Mouse (Mus musculus) monocyte, adult 2 months (primary cell): ENCODE measurements around the gene Ttc28.

Experiments
- DNase-seq, 2 experiments: peaks; one replicate each; pipeline ENCODE4 v3.0.0; 2022; ENCODE audit warnings: low spot score in 2 of 2, low read depth in 1 of 2

Ttc28 gene

DNA sequence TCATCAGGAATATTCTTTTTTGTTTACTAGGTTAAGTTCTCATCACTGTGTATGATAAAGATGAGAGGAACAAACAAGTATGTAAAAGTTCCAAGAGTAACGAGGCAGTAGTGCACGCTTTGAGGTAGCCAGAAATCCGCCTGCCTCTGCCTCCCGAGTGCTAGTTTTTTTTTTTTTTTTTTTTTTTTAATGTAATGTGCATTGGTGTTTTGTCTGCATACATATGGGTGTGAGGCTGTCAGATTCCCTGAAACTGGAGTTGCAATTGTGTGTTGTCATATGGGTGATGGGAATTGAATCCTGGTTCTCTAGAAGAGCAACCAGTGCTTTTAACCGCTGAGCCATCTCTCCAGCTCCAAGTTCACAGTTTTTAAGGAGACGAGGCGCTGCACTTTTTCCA is 561 bp upstream of the Ttc28 start:
- no peak for DNase-seq

DNA sequence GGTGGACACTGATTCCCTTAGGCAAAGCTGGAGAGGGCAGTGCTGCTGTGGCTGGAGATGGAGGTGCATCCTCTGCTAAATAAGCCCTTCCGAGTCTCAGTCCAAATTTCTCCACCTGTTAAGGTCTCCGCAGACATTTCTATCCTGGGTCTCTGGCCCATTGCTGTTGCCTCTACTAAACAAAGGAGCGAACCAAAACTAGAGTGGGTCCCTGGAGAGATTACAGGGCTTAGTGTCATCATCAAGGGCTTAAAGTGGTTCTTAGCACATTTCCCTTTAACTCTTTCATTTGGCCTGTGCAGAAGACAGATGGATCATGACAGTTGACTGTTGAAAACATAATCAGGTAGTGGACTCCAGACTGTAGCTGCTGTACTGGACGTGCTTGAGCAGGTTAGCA is 9.0 kb downstream of the Ttc28 start:
- DNase-seq: no peak

DNA sequence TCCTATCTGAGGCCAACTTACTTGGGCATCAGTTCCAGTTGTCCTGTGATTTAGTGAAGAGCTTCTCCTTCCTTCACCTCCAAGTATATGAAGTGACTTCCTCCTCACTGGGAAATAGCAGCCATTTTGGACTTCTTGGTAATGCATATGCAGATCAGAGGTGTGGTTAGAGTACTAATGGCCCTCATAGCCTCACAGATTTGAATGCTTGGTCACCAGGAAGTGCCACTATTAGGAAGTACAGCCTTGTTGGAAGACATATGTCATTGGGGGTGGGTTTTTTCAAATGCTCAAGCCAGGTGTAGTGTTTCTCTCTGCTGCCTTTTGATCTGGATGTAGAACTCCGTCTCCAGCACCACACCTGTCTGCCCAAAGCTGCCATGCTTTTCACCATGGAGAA is 10.3 kb downstream of the Ttc28 start:
- DNase-seq: no peak

DNA sequence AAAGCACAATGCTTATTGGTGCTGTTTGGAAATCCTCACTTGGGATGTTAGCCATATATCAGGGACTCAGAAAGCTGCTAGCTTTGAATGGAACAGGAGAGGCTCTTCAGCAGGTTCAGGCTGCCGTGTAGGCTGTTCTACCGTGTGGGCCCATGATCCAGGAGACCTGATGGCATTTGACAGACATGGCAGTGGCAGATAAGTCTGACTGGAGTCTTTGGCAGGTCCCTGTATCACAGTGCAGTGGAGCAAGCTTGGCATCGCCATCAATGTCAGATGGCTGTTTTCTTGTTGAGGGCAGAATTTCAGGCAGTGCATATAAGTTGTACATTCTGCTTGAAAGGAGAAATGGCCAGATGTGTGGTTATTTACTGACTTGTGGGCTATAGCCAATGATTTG is 11.0 kb downstream of the Ttc28 start:
- DNase-seq: no peak

DNA sequence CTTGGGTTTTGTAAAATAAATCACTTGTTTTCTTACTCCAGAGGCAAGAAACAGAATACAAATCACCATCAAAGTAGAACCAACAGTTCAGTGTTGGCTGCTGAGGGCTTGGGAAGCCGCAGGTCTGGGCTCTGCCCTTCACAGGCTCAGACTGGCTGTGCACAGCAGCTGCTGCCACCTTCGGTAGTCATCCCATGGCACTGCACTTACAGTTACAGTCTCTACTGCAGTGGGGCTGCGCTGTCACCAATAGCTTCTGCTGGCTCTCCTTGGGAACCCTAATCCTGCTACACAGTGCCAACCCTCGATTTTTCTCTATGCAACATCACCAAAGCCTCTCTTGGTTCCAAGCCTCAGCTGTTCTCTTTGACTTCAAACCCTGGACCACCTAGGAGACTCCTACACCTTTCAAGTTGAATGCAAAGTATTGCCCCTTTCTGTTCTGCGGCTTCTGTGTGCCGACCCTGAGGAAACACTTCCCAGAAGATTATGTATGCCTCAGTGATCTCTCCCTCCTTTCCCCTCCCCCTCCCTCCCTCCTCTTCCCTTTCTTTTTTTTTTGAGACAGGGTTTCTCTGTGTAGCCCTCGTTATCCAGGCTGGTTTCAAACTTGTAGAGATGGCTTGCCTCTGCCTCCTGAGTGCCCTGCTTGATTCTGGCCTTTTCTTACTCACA is 17.6 kb downstream of the Ttc28 start:
- DNase-seq: no peak

- DNase-seq: no peak
Measured at GRCm38 (mm10) chr5:110898169-110898568, 18.6 kb downstream of the Ttc28 start.

- no peak for DNase-seq
Measured at GRCm38 (mm10) chr5:110898785-110899184, 19.2 kb downstream of the Ttc28 start.

DNA sequence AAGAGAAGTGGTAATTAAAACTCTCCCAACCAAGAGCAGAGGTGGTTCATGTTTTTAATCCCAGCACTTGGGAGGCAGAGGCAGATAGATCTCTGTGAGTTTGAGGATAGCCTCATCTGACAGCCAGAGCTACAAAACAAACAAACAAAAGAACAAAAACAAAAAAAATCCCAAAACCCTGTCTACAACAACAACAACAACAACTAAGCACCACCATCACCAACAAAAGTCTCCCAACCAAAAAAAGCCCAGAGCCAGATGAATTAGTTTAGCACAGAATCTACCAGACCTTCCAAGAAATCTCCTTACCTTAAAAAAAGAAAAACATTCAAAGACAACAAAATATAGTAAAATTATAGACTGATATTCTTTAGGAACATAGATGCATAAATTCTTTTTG is 20.7 kb downstream of the Ttc28 start:
- DNase-seq: no peak

DNA sequence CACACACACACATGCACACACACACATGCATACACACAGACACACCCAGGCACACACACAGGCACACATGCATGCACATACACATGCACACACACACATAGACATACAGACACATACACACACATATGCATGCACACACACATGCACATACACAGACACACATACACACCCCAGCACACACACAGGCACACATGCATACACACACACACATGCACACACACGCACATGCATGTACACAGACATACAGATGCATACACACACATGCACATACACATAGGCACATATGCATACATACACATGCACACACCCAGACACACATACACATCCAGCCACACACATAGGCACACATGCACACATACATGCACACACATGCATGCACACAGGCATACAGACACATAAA is 27.1 kb downstream of the Ttc28 start:
- no peak for DNase-seq

DNA sequence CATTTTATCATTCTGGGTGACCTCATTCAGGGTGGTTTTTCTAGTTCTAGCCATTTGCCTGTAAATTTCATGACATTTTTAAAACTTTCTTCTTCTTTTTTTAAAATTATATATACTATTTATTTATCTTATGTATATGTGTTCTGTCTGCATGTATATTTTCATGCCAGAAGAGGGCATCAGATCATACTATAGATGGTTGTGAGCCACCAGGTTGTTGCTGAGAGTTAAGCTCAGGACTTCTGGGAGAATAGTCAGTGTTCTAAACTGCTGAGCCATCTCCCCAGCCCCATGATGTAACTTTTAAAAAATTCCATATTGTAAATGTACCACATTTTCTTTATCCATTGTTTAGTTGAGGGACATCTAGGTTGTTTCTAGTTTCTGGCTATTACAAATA is 29.3 kb downstream of the Ttc28 start:
- no peak for DNase-seq

GRCm38 (mm10) chr5:110909955-110910589 is 30.5 kb downstream of the Ttc28 start:
- no peak for DNase-seq

GRCm38 (mm10) chr5:110914859-110915258 is 35.3 kb downstream of the Ttc28 start:
- DNase-seq: no peak

DNA sequence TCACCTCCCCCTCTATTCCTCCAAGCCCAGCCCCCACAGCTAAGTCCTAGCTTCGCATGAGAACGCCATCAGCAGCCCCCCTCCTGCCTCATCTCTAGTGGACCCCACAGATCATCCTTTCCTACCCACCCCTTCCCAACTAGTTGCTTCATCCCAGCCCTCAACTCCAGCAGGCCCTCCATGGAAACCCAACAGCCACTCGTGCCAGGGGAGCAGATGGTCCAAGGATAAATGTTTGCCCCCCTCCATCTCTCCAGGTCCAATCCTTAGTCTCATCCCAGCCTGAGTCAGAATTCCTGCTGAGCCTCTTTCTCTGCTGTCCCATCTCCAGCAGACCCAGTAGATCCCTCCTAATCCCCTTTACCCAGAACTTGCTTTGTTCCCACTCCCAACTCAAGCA is 36.6 kb downstream of the Ttc28 start:
- no peak for DNase-seq

DNA sequence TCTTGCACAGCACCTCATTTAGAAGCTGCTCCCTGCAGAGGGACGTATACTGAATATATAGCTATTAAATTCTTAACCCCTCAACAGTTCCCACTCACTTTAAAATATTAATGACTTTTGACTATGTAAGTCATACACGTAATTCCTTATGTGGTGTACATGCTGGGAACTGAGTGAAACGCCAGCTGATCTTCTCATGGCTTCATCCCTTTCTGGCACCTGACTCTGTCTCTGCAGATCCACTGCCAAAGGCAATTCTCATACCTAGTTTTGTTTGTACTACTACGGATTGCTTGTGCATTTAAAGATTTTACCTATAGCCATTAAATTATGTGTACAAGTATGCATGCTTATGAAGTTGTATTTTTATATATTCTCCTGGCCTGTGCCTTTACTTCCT is 39.9 kb downstream of the Ttc28 start:
- no peak for DNase-seq

DNA sequence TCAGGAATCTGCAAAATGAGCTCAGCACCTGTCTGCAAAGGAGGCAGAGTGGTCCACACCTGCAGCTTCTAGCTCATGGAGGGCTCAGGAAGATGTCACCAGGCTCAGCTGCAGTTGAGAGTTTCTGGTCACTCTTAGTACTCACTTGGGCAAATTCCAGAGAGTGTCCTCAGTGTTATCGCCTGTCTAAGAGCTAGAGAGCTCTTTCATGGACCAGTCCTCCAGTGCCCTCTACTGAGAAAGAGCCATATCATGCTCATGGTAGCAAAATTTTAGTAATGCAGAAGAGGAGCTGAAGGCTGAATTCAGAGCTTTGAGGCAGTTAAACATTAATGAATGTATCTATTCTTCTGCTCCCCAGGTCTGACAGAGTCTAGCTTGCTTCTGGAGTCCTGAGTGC is 43.7 kb downstream of the Ttc28 start:
- no peak for DNase-seq

GRCm38 (mm10) chr5:110924636-110925035 is 45.0 kb downstream of the Ttc28 start:
- DNase-seq: no peak

DNA sequence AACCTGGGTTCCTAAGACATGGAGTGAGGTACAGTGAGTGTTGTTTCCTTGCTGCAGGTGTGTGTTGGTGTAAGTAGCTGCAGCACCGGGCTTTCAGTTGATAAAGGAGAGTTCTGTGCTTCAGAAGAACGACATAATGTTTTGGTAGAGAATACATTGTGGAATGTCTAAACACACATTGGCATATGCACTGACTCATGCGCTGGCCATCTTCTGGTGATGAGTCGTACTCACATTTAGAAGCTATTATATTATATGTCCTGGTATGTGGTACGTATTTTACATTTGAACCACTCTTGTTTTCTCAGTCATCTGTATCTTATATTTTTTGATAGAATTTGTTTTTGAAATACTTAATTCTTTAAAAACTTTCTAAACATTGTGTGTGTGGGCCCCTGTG is 46.2 kb downstream of the Ttc28 start:
- DNase-seq: no peak

GRCm38 (mm10) chr5:110928289-110928688 is 48.7 kb downstream of the Ttc28 start:
- no peak for DNase-seq

GRCm38 (mm10) chr5:110929306-110929705 is 49.7 kb downstream of the Ttc28 start:
- DNase-seq: no peak

- DNase-seq: no peak
Measured at GRCm38 (mm10) chr5:110936606-110937005, 57.0 kb downstream of the Ttc28 start.

DNA sequence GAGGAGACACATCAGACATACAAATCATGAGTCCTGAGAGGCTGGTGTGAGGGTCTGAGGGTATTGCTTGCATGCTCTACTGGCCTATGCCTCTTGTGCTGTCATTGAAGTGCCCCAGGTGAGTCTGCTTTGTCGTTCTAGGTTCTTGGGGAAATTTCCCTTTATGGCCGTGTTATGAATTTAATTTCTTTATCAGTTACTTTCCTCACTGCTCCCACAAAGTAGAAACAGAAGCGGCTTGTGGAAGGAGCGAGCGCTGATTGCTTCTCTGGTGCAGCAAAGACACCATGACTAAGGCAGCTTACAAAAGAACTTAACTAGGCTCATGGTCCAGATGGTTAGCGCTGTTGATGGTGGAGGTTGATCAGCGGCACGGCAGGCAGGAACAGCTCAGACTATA is 64.7 kb downstream of the Ttc28 start:
- no peak for DNase-seq

- no peak for DNase-seq
Measured at GRCm38 (mm10) chr5:110948476-110949399, 69.1 kb downstream of the Ttc28 start.
